Mouse (Mus musculus) midbrain, embryonic 14.5 days (tissue): Measurements from ENCODE around the gene Dyrk1a. TPM values are rescaled to one million over a fixed set of nuclear protein-coding genes. Genes with fewer than 3 reads are reported as not detected.

Experiments
- polyA plus RNA-seq: library from polyadenylated mRNA; unstranded; fragments of >200 nt; fragmentation: Nextera tagmentation; extraction: Ambion mirVana; gene quantifications from 2 replicates; pipeline ENCODE4 v1.2.1, GENCODE M21; 2014

Dyrk1a gene
- polyA plus RNA-seq, 1 experiment from 2014 or later, result 16.8 TPM

Other genes with a start within 250 kb of the Dyrk1a start
- gene Ripply3, start 241.6 kb upstream of the Dyrk1a start, polyA plus RNA-seq, result 0.70 and 1.2 TPM in 2 replicates
- 1,082 and 1,144 TPM in 2 replicates for gene Ttc3, start 199.4 kb upstream of the Dyrk1a start, polyA plus RNA-seq
- 103 and 163 TPM in 2 replicates for gene Pigp, start 198.2 kb upstream of the Dyrk1a start, polyA plus RNA-seq
- gene Vps26c, start 43.2 kb upstream of the Dyrk1a start, polyA plus RNA-seq, result 73.7 and 76.3 TPM in 2 replicates